Mouse (Mus musculus): ENCODE data around the gene Mecom. TPM values are rescaled to one million over a fixed set of nuclear protein-coding genes. Genes with fewer than 3 reads are reported as not detected.

The Mecom gene
- polyA plus RNA-seq, 1 experiment from 2014 or later: 218 TPM

DNA sequence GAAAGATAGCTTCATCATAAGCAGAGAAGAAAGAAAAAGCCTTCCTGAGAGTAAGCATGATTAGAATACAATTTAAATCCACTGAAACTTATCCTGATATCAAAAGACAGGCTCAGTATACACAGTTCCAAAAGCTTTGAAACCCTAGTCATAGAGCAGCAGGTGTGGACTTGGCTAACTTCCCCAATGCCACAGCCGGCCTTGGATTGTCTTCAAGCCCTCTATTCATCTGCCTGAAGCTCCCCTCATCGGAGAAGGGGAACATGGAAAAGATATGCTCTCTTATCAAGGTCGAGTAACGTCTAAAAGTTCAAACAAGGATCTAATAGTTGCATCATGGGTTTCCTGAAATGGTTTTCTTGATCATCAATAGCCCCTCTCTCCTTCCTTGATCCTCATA is 152.9 kb downstream of the Mecom start:
- WGBS: 87% methylated on average over 4 of the region's 4 CpGs
- no peak for DNase-seq (ENCODE audit: low spot score)
- Histone ChIP-seq H3K4me1 (ENCODE audit: control insufficient read depth, insufficient read depth, low read length) (0 out of 2 replicates have a peak, but pooled peaks cover 3% of the 10 kb centered on the region), H3K4me2 (ENCODE audit: low read depth, severe bottlenecking) (no peak overlapping the region), H3K9ac (ENCODE audit: low read length) (no peak overlapping the region), H3K27me3 (ENCODE audit: control insufficient read depth, insufficient read depth, low read length) (no peaks in the 10 kb centered on the region), H3K9me3 (ENCODE audit: control insufficient read depth, low read length) (no peaks in the 10 kb centered on the region), H3K36me3 (ENCODE audit: control insufficient read depth, insufficient read depth, low read length) (no peaks in the 10 kb centered on the region), H3K27ac (replicated peaks; ENCODE audit: low read depth, low read length) (no peak overlapping the region), H3K4me3 (ENCODE audit: low read depth, low read length) (no peak overlapping the region)
- ATAC-seq (ENCODE audit: insufficient number of reproducible peaks, low FRiP score, low TSS enrichment, low read depth): no peak

DNA sequence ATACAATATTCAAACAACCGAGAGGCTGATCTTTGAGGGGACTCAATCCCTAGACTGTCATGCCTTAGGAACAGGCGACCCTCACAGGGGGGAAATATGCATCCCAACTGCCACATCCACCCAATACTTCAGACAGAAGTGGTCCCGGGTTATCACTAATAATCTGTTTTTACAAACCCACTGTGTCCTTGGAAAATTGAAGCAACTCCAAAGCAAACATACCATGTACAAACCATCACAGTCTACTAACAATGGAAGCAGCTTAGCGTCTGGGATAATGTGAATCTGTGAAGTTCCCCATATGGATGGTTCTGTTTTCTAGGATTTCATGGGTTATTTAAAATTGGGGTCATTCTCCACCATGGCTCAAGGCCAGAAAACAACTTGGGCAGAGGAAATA is 155.1 kb downstream of the Mecom start:
- H3K27me3 ChIP-seq (ENCODE audit: control insufficient read depth, insufficient read depth, low read length): no peaks in the 10 kb centered on the region
- H3K4me3 ChIP-seq (ENCODE audit: low read depth, low read length): no peak overlapping the region
- no peaks in the 10 kb centered on the region for H3K36me3 ChIP-seq (ENCODE audit: control insufficient read depth, insufficient read depth, low read length)
- ATAC-seq (ENCODE audit: insufficient number of reproducible peaks, low FRiP score, low TSS enrichment, low read depth) (no peak), DNase-seq (ENCODE audit: low spot score) (no peak)
- H3K9me3 ChIP-seq (ENCODE audit: control insufficient read depth, low read length): no peaks in the 10 kb centered on the region
- no peak overlapping the region for H3K27ac ChIP-seq (replicated peaks; ENCODE audit: low read depth, low read length)
- H3K4me2 ChIP-seq (ENCODE audit: low read depth, severe bottlenecking): no peak overlapping the region
- H3K4me1 ChIP-seq (ENCODE audit: control insufficient read depth, insufficient read depth, low read length): 0 out of 2 replicates have a peak, but pooled peaks cover 3% of the 10 kb centered on the region
- 76% methylated on average over 4 of the region's 4 CpGs for WGBS
- H3K9ac ChIP-seq (ENCODE audit: low read length): no peak overlapping the region

DNA sequence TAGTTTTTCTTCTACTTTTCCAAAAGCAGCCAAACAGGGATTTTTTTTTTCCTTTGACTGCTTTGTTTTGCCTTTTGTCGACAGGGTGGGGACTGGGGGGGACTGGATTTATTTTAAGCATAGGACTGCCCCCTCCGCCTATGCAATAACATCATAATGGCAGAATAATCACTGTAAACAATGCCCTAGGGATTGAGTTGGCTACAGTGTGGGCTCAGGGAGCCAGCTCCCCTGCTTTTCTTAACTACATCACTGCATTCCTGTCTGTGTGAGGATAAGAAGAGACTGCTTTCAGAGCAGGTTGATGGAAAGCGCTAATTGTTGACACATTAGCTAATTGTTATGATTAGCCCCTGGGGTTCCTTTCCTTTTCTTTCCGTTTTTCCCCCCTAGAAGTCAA is 155.6 kb downstream of the Mecom start:
- Histone ChIP-seq H3K4me3 (ENCODE audit: low read depth, low read length) (no peak overlapping the region), H3K9ac (ENCODE audit: low read length) (no peak overlapping the region), H3K27me3 (ENCODE audit: control insufficient read depth, insufficient read depth, low read length) (no peaks in the 10 kb centered on the region), H3K27ac (replicated peaks; ENCODE audit: low read depth, low read length) (no peak overlapping the region), H3K36me3 (ENCODE audit: control insufficient read depth, insufficient read depth, low read length) (no peaks in the 10 kb centered on the region), H3K4me2 (ENCODE audit: low read depth, severe bottlenecking) (no peak overlapping the region), H3K9me3 (ENCODE audit: control insufficient read depth, low read length) (no peaks in the 10 kb centered on the region), H3K4me1 (ENCODE audit: control insufficient read depth, insufficient read depth, low read length) (0 out of 2 replicates have a peak, but pooled peaks cover 3% of the 10 kb centered on the region)
- WGBS: 37% methylated on average over 4 of the region's 4 CpGs
- no peak for DNase-seq (ENCODE audit: low spot score)
- no peak for ATAC-seq (ENCODE audit: insufficient number of reproducible peaks, low FRiP score, low TSS enrichment, low read depth)

DNA sequence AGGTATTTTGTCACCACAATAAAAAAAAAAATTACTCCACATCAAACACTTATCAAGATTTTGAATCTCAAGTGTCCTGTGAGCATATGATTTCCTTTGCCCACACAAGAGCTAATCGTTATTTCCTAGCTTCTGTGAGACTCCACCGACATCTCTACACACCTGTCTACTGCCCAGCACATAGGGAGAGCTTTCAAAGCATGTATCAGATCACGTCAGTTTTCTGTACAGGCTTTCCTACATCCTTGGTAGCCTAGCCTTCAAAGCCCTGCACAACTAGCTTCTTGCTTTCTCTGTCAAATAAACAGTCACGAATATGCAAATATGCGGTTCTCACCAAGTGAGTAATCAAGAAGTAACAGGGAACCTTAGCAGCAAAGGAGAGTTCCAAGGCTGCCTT is 157.5 kb downstream of the Mecom start:
- ATAC-seq (ENCODE audit: insufficient number of reproducible peaks, low FRiP score, low TSS enrichment, low read depth) (no peak), DNase-seq (ENCODE audit: low spot score) (no peak)
- H3K36me3 ChIP-seq (ENCODE audit: control insufficient read depth, insufficient read depth, low read length): no peaks in the 10 kb centered on the region
- no peak overlapping the region for H3K4me3 ChIP-seq (ENCODE audit: low read depth, low read length)
- no peak overlapping the region for H3K9ac ChIP-seq (ENCODE audit: low read length)
- no peaks in the 10 kb centered on the region for H3K9me3 ChIP-seq (ENCODE audit: control insufficient read depth, low read length)
- no peaks in the 10 kb centered on the region for H3K27me3 ChIP-seq (ENCODE audit: control insufficient read depth, insufficient read depth, low read length)
- H3K4me2 ChIP-seq (ENCODE audit: low read depth, severe bottlenecking): no peak overlapping the region
- H3K27ac ChIP-seq (replicated peaks; ENCODE audit: low read depth, low read length): no peak overlapping the region
- WGBS: 89% methylated on average over 5 of the region's 5 CpGs
- H3K4me1 ChIP-seq (ENCODE audit: control insufficient read depth, insufficient read depth, low read length): 0 out of 2 replicates have a peak, but pooled peaks cover 3% of the 10 kb centered on the region

DNA sequence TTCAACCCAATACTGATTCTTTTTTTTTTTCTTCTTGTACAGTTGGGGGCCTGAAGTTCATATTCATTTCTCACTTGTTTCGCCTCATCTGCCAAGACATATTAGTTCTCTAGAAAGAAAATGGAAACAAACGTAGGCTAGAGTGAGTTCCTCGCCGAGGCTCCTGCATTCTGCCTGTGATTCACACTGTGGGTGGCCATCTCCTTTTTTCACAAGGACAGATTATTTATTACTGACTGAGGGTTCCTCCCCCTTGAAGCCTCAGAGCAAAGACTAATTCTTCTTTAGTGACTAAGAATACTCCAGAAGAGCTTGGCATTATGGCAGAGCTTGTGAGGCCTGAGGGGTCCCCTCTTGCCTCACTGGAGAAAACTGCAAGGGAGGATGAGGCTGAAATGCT is 167.5 kb downstream of the Mecom start:
- 43% methylated on average over 4 of the region's 4 CpGs for WGBS
- DNase-seq (ENCODE audit: low spot score) (no peak), ATAC-seq (ENCODE audit: insufficient number of reproducible peaks, low FRiP score, low TSS enrichment, low read depth) (no peak)
- Histone ChIP-seq H3K27ac (replicated peaks; ENCODE audit: low read depth, low read length) (no peak overlapping the region), H3K4me2 (ENCODE audit: low read depth, severe bottlenecking) (no peak overlapping the region), H3K9me3 (ENCODE audit: control insufficient read depth, low read length) (no peaks in the 10 kb centered on the region), H3K4me3 (ENCODE audit: low read depth, low read length) (no peak overlapping the region), H3K4me1 (ENCODE audit: control insufficient read depth, insufficient read depth, low read length) (0 out of 2 replicates have a peak, but pooled peaks cover 3% of the 10 kb centered on the region), H3K36me3 (ENCODE audit: control insufficient read depth, insufficient read depth, low read length) (no peaks in the 10 kb centered on the region), H3K27me3 (ENCODE audit: control insufficient read depth, insufficient read depth, low read length) (no peaks in the 10 kb centered on the region), H3K9ac (ENCODE audit: low read length) (no peak overlapping the region)

DNA sequence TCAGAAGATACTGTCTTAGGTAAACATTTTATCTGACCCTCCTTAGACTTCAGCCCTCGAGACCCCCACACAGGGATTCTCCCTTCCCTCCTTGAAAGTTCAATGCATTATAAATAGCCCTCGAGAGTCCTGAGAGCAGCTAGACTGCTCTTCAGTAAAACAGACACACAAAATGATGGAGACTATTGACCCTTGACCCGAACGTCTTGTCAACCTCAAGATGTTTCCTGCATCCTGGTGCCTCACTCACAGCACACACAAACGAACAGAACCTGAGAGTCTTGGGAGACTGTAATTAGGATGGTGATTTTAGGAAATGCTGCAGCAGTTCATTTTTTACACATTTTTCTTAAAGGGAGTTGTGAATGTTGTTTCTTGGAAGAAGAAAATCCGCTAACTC is 168.5 kb downstream of the Mecom start:
- 38% methylated on average over 6 of the region's 6 CpGs for WGBS
- no peaks in the 10 kb centered on the region for H3K9me3 ChIP-seq (ENCODE audit: control insufficient read depth, low read length)
- H3K27me3 ChIP-seq (ENCODE audit: control insufficient read depth, insufficient read depth, low read length): no peaks in the 10 kb centered on the region
- no peak overlapping the region for H3K4me3 ChIP-seq (ENCODE audit: low read depth, low read length)
- no peak overlapping the region for H3K9ac ChIP-seq (ENCODE audit: low read length)
- no peak for DNase-seq (ENCODE audit: low spot score)
- no peak for ATAC-seq (ENCODE audit: insufficient number of reproducible peaks, low FRiP score, low TSS enrichment, low read depth)
- H3K4me2 ChIP-seq (ENCODE audit: low read depth, severe bottlenecking): no peak overlapping the region
- H3K27ac ChIP-seq (replicated peaks; ENCODE audit: low read depth, low read length): no peak overlapping the region
- 0 out of 2 replicates have a peak, but pooled peaks cover 3% of the 10 kb centered on the region for H3K4me1 ChIP-seq (ENCODE audit: control insufficient read depth, insufficient read depth, low read length)
- H3K36me3 ChIP-seq (ENCODE audit: control insufficient read depth, insufficient read depth, low read length): no peaks in the 10 kb centered on the region

DNA sequence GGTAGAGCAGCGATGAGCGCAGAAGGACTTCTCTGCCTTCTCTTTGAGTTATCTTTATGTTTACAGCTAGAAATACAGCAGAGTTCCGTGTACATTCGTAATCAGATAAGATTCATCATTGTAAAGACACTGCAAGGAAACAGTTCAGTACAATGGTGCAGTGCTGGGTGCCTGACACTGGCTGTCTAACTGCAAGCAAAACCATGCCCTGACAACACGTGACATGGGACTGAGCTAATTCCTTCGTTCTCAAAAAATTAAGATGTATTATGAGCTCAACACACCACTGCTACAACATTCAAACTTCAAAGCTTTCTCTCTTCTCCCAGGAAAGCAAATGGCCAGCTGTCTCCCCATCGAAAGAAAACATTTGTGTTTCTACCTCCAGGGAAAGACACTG is 176.3 kb downstream of the Mecom start:
- Histone ChIP-seq H3K9ac (ENCODE audit: low read length) (no peak overlapping the region), H3K27me3 (ENCODE audit: control insufficient read depth, insufficient read depth, low read length) (no peaks in the 10 kb centered on the region), H3K9me3 (ENCODE audit: control insufficient read depth, low read length) (no peaks in the 10 kb centered on the region), H3K4me3 (ENCODE audit: low read depth, low read length) (no peak overlapping the region), H3K4me2 (ENCODE audit: low read depth, severe bottlenecking) (no peak overlapping the region), H3K27ac (replicated peaks; ENCODE audit: low read depth, low read length) (no peak overlapping the region), H3K4me1 (ENCODE audit: control insufficient read depth, insufficient read depth, low read length) (peaks cover 10% of the 10 kb centered on the region; the same call in 1 of the 2 replicates), H3K36me3 (ENCODE audit: control insufficient read depth, insufficient read depth, low read length) (no peaks in the 10 kb centered on the region)
- ATAC-seq (ENCODE audit: insufficient number of reproducible peaks, low FRiP score, low TSS enrichment, low read depth): no peak
- WGBS: 66% methylated on average over 7 of the region's 7 CpGs
- no peak for DNase-seq (ENCODE audit: low spot score)

DNA sequence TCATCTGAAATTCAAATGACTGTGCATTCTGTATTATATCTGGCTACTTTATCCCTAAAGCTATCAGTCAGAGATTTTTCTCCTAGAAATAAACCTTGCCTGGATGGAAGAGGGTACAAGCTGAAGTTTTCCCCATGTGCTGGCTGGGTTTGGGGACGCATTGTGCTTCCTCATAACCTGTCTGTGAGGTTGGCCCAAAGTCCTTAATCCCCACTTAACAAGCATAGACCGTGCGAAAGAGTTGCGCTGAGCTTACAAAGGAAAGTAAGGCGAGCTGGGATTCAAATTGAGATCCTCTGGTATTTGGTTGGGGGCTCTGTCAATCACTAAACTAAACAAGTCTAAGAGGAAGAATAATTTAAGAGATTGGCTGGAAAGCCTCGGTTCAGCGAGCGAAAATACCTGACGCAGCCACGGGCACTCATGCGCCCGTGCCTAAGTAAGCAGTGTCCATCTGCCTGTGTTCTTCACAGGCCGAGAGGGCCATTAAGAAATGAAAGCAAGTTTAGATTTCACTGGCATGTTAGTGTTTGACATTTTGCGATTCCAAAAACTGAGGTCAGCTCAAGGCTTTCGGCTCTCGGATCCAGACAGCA is 176.8 kb downstream of the Mecom start:
- H3K4me2 ChIP-seq (ENCODE audit: low read depth, severe bottlenecking): no peak overlapping the region
- WGBS: 81% methylated on average over 16 of the region's 16 CpGs
- H3K36me3 ChIP-seq (ENCODE audit: control insufficient read depth, insufficient read depth, low read length): no peaks in the 10 kb centered on the region
- no peak overlapping the region for H3K27ac ChIP-seq (replicated peaks; ENCODE audit: low read depth, low read length)
- H3K9me3 ChIP-seq (ENCODE audit: control insufficient read depth, low read length): no peaks in the 10 kb centered on the region
- ATAC-seq (ENCODE audit: insufficient number of reproducible peaks, low FRiP score, low TSS enrichment, low read depth) (no peak), DNase-seq (ENCODE audit: low spot score) (no peak)
- H3K4me3 ChIP-seq (ENCODE audit: low read depth, low read length): no peak overlapping the region
- no peaks in the 10 kb centered on the region for H3K27me3 ChIP-seq (ENCODE audit: control insufficient read depth, insufficient read depth, low read length)
- H3K9ac ChIP-seq (ENCODE audit: low read length): no peak overlapping the region
- peaks cover 10% of the 10 kb centered on the region; the same call in 1 of the 2 replicates for H3K4me1 ChIP-seq (ENCODE audit: control insufficient read depth, insufficient read depth, low read length)

DNA sequence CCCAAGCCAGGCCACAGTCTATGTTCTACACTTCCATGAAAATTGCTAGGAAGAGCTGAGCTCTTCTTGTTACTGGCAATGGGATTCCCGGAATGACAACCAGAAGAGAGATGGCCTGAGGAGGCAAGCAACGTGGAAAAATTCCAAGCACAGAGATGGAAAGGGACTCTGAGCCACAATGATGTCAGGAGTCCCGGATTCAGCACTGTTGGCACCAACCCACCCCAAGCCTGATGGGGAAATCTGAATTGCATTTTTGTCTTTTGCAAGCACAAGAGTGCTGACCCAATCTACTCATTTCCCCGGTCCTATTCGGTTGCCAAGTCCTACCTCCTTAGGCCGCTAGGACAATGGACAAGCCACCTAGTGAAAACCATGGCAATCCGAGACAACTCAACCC is 181.2 kb downstream of the Mecom start:
- no peaks in the 10 kb centered on the region for H3K27me3 ChIP-seq (ENCODE audit: control insufficient read depth, insufficient read depth, low read length)
- no peak overlapping the region for H3K27ac ChIP-seq (replicated peaks; ENCODE audit: low read depth, low read length)
- DNase-seq (ENCODE audit: low spot score) (no peak), ATAC-seq (ENCODE audit: insufficient number of reproducible peaks, low FRiP score, low TSS enrichment, low read depth) (no peak)
- H3K4me3 ChIP-seq (ENCODE audit: low read depth, low read length): no peak overlapping the region
- H3K4me2 ChIP-seq (ENCODE audit: low read depth, severe bottlenecking): no peak overlapping the region
- H3K36me3 ChIP-seq (ENCODE audit: control insufficient read depth, insufficient read depth, low read length): no peaks in the 10 kb centered on the region
- 92% methylated on average over 7 of the region's 7 CpGs for WGBS
- H3K9ac ChIP-seq (ENCODE audit: low read length): no peak overlapping the region
- H3K9me3 ChIP-seq (ENCODE audit: control insufficient read depth, low read length): no peaks in the 10 kb centered on the region
- H3K4me1 ChIP-seq (ENCODE audit: control insufficient read depth, insufficient read depth, low read length): peaks cover 3% of the 10 kb centered on the region; the same call in 1 of the 2 replicates

All from limb, embryonic 11.5 days (tissue).